Mouse (Mus musculus): ENCODE data around the gene Pip4k2c.
"Not testable (repeated sequence)": the region's sequence is repeated elsewhere in the genome, so short reads cannot be mapped to it uniquely, and the experiment has no call there.

Gene Pip4k2c

DNA sequence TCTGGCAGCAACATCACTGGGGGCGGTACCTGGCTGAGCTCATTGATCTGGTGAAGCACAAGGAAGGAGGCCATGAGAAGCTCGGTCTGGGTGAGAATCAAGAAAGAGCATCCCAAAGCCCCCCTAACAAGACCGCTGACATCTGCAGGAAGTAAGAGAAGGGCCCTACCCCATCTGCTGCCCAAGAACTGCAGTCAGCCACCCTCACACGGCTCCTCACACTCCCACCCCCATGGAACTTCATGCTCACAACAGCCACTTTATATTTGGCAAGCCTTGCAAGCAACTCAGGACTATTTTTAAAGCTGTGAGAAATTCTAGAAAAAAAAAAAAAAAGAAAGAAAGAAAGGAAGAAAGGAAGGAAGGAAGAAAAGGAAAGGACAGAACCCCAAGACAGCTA lies 2.5 kb downstream of the Pip4k2c start:
- DNase-seq (ENCODE audit: low spot score): no peak

DNA sequence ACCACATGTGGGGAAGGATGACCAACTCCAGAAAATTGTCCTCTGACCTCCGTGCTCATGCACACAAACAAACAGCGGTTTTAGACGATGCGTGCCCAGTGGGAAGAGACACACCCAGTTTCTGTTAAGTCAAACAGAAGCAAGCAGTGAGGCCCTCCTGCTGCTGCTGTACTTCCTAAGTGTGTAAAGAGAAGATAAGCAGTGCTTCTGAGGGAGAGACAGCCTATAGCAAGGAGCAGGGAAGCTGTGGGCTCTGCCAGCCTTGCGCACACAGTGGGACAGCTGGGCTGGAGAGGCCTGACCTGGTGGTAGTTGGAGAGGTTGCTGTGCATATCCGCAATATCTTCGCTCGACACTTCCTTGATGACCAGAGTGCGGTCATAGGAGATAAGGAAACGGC lies 6.0 kb downstream of the Pip4k2c start:
- DNase-seq (ENCODE audit: low spot score): no peak

GRCm38 (mm10) chr10:127204589-127204988 lies 6.8 kb downstream of the Pip4k2c start:
- DNase-seq (ENCODE audit: low spot score): no peak

- no peak for DNase-seq (ENCODE audit: low spot score)
Observed at GRCm38 (mm10) chr10:127203106-127203505, 8.3 kb downstream of the Pip4k2c start.

GRCm38 (mm10) chr10:127200279-127200678 lies 11.1 kb downstream of the Pip4k2c start:
- DNase-seq (ENCODE audit: low spot score): no peak

GRCm38 (mm10) chr10:127199474-127199873 lies 11.9 kb downstream of the Pip4k2c start:
- no peak for DNase-seq (ENCODE audit: low spot score)

GRCm38 (mm10) chr10:127199068-127199467 lies 12.3 kb downstream of the Pip4k2c start:
- DNase-seq (ENCODE audit: low spot score): peak; percentile 43

- DNase-seq (ENCODE audit: low spot score): no peak
Observed at GRCm38 (mm10) chr10:127198492-127198891, 12.9 kb downstream of the Pip4k2c start.

- no peak for DNase-seq (ENCODE audit: low spot score)
Observed at GRCm38 (mm10) chr10:127197505-127198110, 13.8 kb downstream of the Pip4k2c start.

DNA sequence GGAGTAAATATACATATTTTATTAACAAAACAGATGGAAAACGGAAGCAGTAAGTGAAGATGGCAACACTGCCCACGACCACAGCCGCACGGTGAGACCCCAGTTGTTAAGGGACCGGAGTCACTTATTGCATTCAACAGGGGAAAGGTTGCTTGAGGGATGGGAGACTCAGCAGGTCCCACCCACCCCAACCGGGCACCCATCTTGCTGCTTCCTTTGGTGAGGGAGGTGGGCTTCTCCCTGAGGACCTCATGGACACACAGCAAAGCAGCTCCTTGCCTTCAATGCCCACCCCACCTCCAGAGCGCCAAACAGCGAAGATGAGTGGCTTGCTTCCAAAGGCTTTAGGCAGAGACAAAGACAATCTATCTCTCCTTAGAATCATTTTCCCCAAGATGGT lies 14.3 kb downstream of the Pip4k2c start:
- no peak for DNase-seq (ENCODE audit: low spot score)

DNA sequence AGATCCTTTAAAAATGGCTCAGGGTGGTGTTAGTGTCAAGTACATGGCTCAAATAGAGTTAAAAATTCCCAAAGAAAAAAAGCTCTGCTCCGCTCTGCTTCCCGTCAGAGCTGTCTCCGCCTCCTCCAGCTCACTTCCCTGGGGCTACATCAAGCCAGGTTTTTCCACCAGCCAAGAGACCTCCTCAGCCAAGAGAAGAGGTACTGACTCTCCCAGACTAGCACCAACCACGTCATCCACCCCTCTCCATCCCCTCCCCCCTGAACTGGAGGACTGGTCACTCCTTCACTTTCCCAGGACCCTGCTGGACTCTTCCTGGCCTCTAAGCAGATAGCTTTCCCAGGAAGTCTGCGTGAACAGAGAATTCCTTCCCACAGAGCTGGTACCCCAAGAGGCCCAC lies 15.0 kb downstream of the Pip4k2c start:
- peak; percentile 83 for DNase-seq (ENCODE audit: low spot score)

DNA sequence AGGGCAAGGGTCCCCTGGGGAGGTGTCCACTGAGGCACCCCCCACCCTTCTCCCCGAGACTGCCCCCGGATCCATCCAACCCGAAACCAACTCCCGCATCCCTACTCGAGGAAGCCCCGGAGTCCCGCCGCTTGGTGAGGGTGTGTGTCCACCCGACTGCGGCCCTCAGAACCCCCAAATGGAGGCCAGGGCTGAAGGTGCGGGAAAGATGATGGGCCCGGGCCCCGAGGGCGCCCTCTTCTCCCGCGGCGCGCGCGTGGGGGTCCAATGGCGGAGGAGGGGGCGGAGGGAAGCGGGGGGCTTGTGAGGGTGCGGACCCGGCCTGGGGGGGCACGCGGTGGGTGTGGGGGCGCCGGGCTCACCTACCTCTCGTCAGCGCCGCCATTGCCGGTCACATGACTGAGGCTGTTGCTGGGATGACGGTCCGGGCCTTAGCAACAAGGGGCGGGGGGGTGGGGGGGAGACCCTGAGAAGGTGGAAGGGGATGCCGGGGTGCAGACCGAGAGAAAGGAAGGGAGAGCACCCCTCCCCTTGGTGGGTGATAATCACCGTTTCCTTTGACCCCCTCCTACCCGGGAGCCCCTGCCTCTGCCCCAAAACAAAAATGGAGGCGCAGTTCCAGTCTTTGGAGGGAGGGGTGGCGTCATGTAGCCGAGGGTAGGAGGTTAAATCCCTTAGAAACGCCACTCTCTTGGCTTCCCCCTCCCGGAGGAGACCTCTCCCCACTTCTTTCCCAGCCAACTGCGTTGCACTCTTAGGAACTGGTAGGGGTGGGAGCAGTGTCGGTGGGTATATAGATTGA lies 15.9 kb downstream of the Pip4k2c start, which contains the start of gene Dtx3:
Gene Dtx3 (minus strand): TSS at position 401 of the 802 bp plus-strand sequence.
- peak; percentile 37 for DNase-seq (ENCODE audit: low spot score)

DNA sequence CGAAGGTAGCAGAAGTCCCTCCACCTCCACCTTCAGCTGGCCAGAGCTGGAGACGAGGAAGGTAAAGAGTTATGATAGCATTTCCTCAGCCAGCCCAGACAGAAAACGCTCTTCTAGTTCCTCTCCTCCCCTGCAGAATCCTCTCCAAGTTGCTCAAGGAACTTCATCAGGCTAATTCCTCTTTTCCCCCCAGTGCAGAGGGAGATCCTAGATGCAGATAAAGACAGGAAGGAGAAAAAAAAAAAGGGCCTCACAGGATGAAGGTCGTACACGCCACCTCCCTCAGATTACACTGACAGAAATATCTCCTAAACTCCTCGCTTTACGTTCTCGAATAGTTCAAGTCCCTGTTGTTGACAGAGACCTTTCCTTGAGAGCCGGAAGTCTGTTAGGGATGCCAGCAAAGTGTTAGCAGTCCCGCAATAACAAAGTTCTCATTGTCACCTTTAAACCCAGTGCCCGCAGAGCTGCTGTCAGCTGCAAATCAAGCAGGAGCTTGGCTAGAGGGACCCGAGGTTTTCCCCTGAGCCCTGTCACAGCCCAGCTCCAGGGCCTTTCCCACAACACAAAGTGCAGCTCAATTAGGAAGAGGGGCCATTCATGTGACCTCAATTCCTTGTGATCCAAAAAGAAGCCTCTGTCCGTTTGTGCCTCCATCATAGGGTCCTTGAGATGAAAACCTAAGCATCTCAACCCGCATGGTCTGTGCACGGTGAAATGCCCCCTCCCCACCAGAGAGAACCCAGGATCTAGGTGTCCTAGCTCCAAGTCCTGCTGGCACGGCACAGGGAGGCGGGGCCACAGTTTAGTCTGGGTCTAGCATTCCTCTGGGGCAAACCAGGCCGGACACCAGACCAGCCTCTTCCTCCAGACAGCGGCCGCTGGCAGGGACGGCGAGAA lies 16.7 kb downstream of the Pip4k2c start:
- DNase-seq (ENCODE audit: low spot score): peak; percentile 81

DNA sequence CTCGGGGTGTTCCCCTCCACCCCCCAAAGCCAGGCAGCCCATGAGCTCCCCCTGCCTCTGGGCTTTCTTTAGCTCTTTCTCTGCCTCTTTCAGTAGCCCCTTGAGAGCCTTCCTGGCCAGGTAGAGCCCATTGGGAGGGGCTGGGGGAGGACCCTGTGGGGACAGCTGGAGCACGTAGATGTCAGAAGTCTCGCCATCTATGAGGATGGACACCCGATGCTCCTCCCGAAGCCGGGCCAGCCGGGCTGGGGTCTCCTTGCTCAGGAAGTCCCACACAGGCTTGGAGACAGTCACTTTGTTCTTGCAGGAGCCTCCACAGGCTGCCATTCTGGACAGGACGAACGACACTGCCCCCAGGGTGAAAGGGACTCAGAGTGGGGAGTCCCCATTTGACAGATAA lies 18.4 kb downstream of the Pip4k2c start:
- no peak for DNase-seq (ENCODE audit: low spot score)

- not testable (repeated sequence) for DNase-seq (ENCODE audit: low spot score)
Observed at GRCm38 (mm10) chr10:127192057-127192328, 19.4 kb downstream of the Pip4k2c start.

- DNase-seq (ENCODE audit: low spot score): no peak
Observed at GRCm38 (mm10) chr10:127191191-127192056, 20.0 kb downstream of the Pip4k2c start.

GRCm38 (mm10) chr10:127190398-127191190 lies 20.8 kb downstream of the Pip4k2c start:
- DNase-seq (ENCODE audit: low spot score): no peak

DNA sequence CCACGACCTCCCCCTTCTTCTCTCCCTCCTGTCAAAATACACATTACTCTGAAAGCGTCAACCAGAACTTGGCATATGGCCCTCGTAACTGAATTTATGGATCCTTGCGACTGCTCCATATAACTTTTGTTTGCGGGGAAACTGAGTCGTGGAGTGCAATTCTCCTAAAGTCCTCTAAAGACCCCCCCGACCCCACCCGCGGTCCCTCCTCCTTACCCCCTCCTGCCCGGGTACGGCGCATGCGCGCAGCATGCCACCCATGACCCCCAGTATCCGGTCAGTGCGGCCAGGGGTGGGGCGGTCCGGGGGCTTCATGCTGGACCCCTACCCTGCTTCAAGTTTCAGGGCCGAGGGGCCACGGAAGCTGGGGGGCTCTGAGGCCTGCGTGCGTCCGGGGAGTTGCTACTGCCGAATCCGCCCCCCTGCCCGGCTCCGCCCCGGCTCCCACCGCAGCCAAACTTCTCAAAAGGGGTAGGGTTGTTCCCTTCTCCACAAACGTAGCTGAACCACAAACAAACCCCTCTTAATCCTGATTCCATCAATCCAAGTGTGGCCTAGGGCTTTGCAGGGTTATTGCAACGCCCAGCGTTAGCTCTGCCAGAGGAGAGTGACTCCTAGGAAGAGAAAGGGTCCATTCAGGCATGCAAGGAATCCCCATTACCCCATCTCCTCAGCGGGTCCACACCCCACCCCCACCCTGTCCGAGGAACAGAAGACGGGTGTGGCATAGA lies 21.6 kb downstream of the Pip4k2c start, which contains the start of gene Arhgef25:
Gene Arhgef25 (minus strand): TSS at position 433 of the 731 bp plus-strand sequence.
- peak; percentile 37 for DNase-seq (ENCODE audit: low spot score)

- DNase-seq (ENCODE audit: low spot score): peak; percentile 28
Observed at GRCm38 (mm10) chr10:127189116-127189650, 22.2 kb downstream of the Pip4k2c start.
